Mouse (Mus musculus): ENCODE measurements around the gene Aqp8. TPM values are rescaled to one million over a fixed set of nuclear protein-coding genes. Genes with fewer than 3 reads are reported as not detected.

The Aqp8 gene
- polyA plus RNA-seq (2014; fragmentation: Nextera tagmentation; extraction: Ambion mirVana): 0.98 and 1.4 TPM in 2 replicates

DNA sequence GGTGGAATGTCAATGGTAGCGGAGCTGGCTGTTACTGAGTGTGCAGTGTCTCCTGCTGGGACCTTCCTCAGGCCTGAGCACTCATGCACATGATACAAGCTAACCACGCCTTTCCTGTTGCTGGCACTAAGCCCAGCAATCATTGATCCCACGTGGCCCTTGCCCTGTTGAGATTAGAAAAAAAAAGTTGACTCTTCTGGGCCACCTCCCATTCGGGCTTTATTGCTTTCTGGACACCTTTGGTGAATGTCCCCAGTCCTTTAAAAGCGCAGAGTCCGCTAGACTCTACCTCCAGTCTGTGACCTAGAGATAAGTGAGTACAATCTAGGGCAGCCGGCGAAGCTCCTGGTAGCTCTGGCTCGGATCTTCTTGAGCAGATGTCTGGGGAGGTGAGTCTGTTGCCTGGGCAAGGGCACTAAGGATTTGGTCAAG, at the start of gene Aqp8:
TSS of gene Aqp8 (plus strand) at position 222 of the 432 bp plus-strand sequence.
- Histone ChIP-seq H3K27ac (ENCODE audit: low read depth, low read length) (no peak within 1 kb of the TSS), H3K36me3 (ENCODE audit: control insufficient read depth, insufficient read depth, low read length) (no peaks in the 10 kb centered on the region), H3K9me3 (ENCODE audit: control insufficient read depth, low read length) (no peaks in the 10 kb centered on the region), H3K4me1 (replicated peaks; ENCODE audit: control insufficient read depth, insufficient read depth, low read length) (no peaks in the 10 kb centered on the region), H3K27me3 (ENCODE audit: control insufficient read depth, insufficient read depth, low read length) (no peaks in the 10 kb centered on the region), H3K9ac (ENCODE audit: low read depth, low read length) (no peak within 1 kb of the TSS), H3K4me2 (replicated peaks; ENCODE audit: low read depth, low read length) (no peak within 1 kb of the TSS), H3K4me3 (ENCODE audit: low read depth, low read length) (no peak within 1 kb of the TSS)
- ATAC-seq (ENCODE audit: low FRiP score) (no peak), DNase-seq (ENCODE audit: low spot score) (no peak)
- 88% methylated on average over 9 of the region's 9 CpGs for WGBS

DNA sequence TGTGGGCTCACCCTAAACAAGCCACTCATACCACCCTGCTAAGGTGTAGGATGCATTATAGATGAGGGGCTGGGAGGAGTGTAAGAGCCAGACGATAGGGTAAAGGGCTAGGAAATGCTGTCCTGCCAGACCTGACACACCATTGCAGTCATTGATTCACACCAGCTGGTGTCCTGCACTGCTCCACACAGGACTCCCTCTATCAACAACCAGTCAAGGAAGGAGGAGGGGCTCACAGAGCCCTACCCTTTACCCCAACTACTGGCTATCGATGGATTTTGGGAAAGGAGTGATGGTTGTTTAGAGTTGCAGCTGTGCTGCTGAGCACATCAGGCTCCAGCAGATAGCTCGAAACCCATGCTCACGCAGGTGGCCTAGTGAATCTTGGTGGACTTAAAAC, 45.3 kb upstream of the Aqp8 start:
- 85% methylated on average over 4 of the region's 4 CpGs for WGBS
- Histone ChIP-seq H3K9ac (ENCODE audit: low read depth, low read length) (no peak overlapping the region), H3K27me3 (ENCODE audit: control insufficient read depth, insufficient read depth, low read length) (no peaks in the 10 kb centered on the region), H3K4me3 (ENCODE audit: low read depth, low read length) (no peak overlapping the region), H3K9me3 (ENCODE audit: control insufficient read depth, low read length) (no peaks in the 10 kb centered on the region), H3K36me3 (ENCODE audit: control insufficient read depth, insufficient read depth, low read length) (no peaks in the 10 kb centered on the region), H3K27ac (ENCODE audit: low read depth, low read length) (no peak overlapping the region), H3K4me1 (replicated peaks; ENCODE audit: control insufficient read depth, insufficient read depth, low read length) (no peaks in the 10 kb centered on the region), H3K4me2 (replicated peaks; ENCODE audit: low read depth, low read length) (no peak overlapping the region)
- no peak for DNase-seq (ENCODE audit: low spot score)
- no peak for ATAC-seq (ENCODE audit: low FRiP score)

DNA sequence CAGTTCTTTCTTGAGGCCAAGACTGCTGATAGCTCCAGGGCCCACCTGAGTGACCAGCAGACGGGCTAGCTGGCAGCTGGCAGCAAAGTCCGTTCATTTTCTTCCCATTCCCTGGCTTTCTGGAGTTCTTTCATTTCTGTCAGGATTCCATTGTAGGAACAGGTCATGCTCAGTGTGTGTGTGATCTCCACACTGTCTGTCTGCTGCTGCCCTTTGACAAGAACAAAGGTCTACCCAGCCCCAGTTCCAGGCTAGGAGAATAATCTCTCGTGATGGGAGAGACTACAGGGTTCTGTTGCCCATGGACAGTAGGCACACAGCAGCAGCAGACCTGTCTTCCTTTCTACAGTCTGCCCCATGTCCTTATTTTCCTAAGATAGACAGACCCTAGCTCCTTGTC, 44.4 kb upstream of the Aqp8 start:
- Histone ChIP-seq H3K4me1 (replicated peaks; ENCODE audit: control insufficient read depth, insufficient read depth, low read length) (no peaks in the 10 kb centered on the region), H3K9ac (ENCODE audit: low read depth, low read length) (no peak overlapping the region), H3K4me3 (ENCODE audit: low read depth, low read length) (no peak overlapping the region), H3K27ac (ENCODE audit: low read depth, low read length) (no peak overlapping the region), H3K4me2 (replicated peaks; ENCODE audit: low read depth, low read length) (no peak overlapping the region), H3K36me3 (ENCODE audit: control insufficient read depth, insufficient read depth, low read length) (peaks cover 2% of the 10 kb centered on the region; the same call in 1 of the 2 replicates), H3K27me3 (ENCODE audit: control insufficient read depth, insufficient read depth, low read length) (no peaks in the 10 kb centered on the region), H3K9me3 (ENCODE audit: control insufficient read depth, low read length) (no peaks in the 10 kb centered on the region)
- WGBS: 91% methylated on average over 3 of the region's 3 CpGs
- ATAC-seq (ENCODE audit: low FRiP score): no peak
- DNase-seq (ENCODE audit: low spot score): no peak

DNA sequence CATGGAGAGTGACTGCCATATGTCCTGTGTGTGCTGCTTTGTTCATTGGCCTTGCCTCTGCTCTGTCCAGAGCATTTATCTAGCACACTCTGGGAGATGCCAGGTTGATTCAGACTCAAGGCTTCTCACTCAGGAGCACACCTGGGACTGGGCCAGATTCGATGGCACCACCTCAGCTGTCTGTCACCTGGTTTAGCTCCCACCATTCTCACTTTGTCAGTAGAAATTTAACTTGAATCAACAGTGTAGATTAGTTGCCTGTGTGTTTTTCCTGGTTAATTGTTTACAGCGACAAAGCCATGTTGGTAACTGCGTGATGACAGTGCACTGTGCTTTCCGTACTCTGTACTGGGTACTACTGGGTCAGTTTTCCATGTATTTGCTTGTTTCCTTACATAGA, 42.1 kb upstream of the Aqp8 start:
- Histone ChIP-seq H3K27me3 (ENCODE audit: control insufficient read depth, insufficient read depth, low read length) (no peaks in the 10 kb centered on the region), H3K36me3 (ENCODE audit: control insufficient read depth, insufficient read depth, low read length) (peaks cover 2% of the 10 kb centered on the region; the same call in 1 of the 2 replicates), H3K4me1 (replicated peaks; ENCODE audit: control insufficient read depth, insufficient read depth, low read length) (no peaks in the 10 kb centered on the region), H3K4me2 (replicated peaks; ENCODE audit: low read depth, low read length) (no peak overlapping the region), H3K9me3 (ENCODE audit: control insufficient read depth, low read length) (no peaks in the 10 kb centered on the region), H3K9ac (ENCODE audit: low read depth, low read length) (no peak overlapping the region), H3K4me3 (ENCODE audit: low read depth, low read length) (no peak overlapping the region), H3K27ac (ENCODE audit: low read depth, low read length) (no peak overlapping the region)
- DNase-seq (ENCODE audit: low spot score) (no peak), ATAC-seq (ENCODE audit: low FRiP score) (no peak)
- 94% methylated on average over 4 of the region's 4 CpGs for WGBS

DNA sequence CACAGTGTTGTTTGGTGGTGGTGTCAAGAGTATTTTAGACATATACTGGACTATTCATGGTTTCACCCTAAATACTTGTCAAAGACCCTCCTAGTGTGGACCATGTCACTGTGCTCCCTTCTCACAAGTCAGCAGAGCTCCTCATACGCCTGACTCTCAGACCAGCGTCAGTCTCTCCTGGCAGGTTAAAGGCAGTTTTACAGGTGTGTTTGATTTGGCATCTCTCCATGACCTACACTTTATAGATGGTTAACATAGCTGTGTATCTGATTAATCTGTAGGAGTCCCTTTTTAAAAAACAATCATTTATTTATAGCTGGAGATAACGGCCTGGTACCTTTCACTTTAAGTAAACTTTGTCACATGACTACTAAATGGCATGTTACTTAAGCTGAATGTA, 40.1 kb upstream of the Aqp8 start:
- ATAC-seq (ENCODE audit: low FRiP score): no peak
- Histone ChIP-seq H3K9me3 (ENCODE audit: control insufficient read depth, low read length) (no peaks in the 10 kb centered on the region), H3K27ac (ENCODE audit: low read depth, low read length) (no peak overlapping the region), H3K4me2 (replicated peaks; ENCODE audit: low read depth, low read length) (no peak overlapping the region), H3K4me3 (ENCODE audit: low read depth, low read length) (no peak overlapping the region), H3K27me3 (ENCODE audit: control insufficient read depth, insufficient read depth, low read length) (no peaks in the 10 kb centered on the region), H3K4me1 (replicated peaks; ENCODE audit: control insufficient read depth, insufficient read depth, low read length) (no peaks in the 10 kb centered on the region), H3K36me3 (ENCODE audit: control insufficient read depth, insufficient read depth, low read length) (peaks cover 2% of the 10 kb centered on the region; the same call in 1 of the 2 replicates), H3K9ac (ENCODE audit: low read depth, low read length) (no peak overlapping the region)
- no peak for DNase-seq (ENCODE audit: low spot score)
- 91% methylated on average over 3 of the region's 3 CpGs for WGBS

DNA sequence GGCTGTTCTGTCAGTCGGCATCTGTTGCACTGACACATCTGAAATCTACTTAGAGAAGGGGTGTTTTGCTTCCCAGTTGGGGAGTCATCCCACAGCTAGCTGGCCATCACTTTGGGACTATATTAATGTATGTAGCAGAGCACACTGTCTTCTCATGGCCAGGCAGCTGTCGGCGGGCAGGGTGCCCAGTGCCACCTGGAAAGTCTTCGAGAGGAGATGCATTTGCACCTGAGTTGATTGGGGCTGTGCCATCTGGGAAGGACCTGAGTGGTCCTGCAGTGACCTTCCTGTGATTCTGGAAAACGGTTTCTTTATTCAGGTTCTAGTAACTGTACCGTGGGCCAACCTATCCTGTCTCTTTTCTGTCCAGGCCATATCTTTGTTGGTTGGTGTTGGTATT, 37.8 kb upstream of the Aqp8 start:
- ATAC-seq (ENCODE audit: low FRiP score): no peak
- Histone ChIP-seq H3K36me3 (ENCODE audit: control insufficient read depth, insufficient read depth, low read length) (peaks cover 2% of the 10 kb centered on the region; the same call in 1 of the 2 replicates), H3K9me3 (ENCODE audit: control insufficient read depth, low read length) (no peaks in the 10 kb centered on the region), H3K4me3 (ENCODE audit: low read depth, low read length) (no peak overlapping the region), H3K27me3 (ENCODE audit: control insufficient read depth, insufficient read depth, low read length) (no peaks in the 10 kb centered on the region), H3K4me1 (replicated peaks; ENCODE audit: control insufficient read depth, insufficient read depth, low read length) (no peaks in the 10 kb centered on the region), H3K27ac (ENCODE audit: low read depth, low read length) (no peak overlapping the region), H3K9ac (ENCODE audit: low read depth, low read length) (no peak overlapping the region), H3K4me2 (replicated peaks; ENCODE audit: low read depth, low read length) (no peak overlapping the region)
- DNase-seq (ENCODE audit: low spot score): no peak
- 93% methylated on average over 6 of the region's 6 CpGs for WGBS

DNA sequence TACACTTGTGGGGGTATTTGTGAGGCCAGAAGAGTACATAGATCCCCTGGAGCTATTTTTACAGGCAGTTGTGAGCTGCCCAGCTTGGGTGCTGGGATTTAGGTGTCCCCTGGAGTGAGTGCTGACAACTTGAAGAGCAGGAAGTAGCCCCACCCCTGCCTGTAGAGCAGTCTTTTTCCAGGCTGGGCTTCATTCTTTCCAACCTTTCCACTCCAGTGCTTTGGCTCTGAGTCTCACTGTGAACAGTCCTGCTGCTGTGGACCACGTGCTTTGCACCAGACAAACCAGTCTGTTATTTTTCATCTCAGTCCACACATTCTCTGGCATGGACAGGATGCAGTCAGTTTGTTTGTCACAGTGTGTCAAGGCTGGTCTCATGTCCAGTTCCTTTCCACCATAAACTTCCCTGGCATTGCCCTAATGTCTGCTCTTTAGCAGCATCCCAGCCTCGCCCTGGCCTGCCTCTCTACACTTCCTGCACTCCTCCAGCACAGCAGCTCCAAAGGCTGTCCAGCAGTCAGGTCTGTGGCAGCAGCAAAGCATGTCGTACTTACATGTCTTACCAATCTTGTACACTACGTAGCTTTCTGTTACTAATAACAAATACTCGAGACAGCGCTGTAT, 36.8 kb upstream of the Aqp8 start:
- Histone ChIP-seq H3K27ac (ENCODE audit: low read depth, low read length) (no peak overlapping the region), H3K36me3 (ENCODE audit: control insufficient read depth, insufficient read depth, low read length) (peaks cover 2% of the 10 kb centered on the region; the same call in 1 of the 2 replicates), H3K4me3 (ENCODE audit: low read depth, low read length) (no peak overlapping the region), H3K4me2 (replicated peaks; ENCODE audit: low read depth, low read length) (no peak overlapping the region), H3K9me3 (ENCODE audit: control insufficient read depth, low read length) (no peaks in the 10 kb centered on the region), H3K27me3 (ENCODE audit: control insufficient read depth, insufficient read depth, low read length) (no peaks in the 10 kb centered on the region), H3K9ac (ENCODE audit: low read depth, low read length) (no peak overlapping the region), H3K4me1 (replicated peaks; ENCODE audit: control insufficient read depth, insufficient read depth, low read length) (no peaks in the 10 kb centered on the region)
- no peak for ATAC-seq (ENCODE audit: low FRiP score)
- 88% methylated on average over 6 of the region's 6 CpGs for WGBS
- DNase-seq (ENCODE audit: low spot score): no peak

DNA sequence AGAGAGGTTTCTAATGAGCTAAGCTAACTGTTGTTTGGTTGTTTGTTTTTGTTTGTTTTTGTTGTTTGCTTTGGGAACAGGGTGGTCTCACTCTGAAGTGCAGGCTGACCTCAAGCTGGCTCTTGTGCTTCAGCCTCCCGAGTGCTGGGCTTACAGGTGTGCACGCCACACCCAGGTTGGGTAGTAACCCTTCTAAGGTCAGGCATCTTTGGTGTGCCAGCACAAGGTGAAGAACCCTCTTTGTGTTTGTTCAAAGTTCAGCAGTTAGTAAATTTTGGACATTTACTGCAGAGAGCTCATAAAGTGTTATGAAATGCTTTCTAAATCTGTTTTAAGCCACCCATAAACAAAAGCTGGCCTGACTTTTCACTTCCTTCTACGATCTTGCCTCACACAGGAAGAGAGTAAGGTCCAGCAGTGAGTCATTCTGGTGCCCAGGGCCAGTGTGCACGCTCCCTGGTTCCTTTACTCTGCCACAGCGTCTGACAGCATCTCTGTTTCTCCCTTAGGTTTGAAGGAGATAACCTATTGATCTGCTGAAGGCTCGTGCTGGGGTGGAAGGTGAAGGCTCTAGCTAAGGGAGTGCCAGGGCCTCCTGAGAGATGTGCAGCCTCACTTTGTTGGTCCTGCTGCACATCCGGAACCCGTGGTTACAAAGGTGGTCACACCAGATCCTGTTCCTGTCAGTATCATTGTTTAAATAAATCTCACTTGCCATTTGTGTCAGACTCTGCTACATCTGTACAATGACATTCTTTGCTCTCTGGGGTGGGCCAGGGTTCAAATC, 32.3 kb upstream of the Aqp8 start:
- no peaks in the 10 kb centered on the region for H3K27me3 ChIP-seq (ENCODE audit: control insufficient read depth, insufficient read depth, low read length)
- H3K4me3 ChIP-seq (ENCODE audit: low read depth, low read length): no peak overlapping the region
- H3K27ac ChIP-seq (ENCODE audit: low read depth, low read length): no peak overlapping the region
- 88% methylated on average over 8 of the region's 8 CpGs for WGBS
- H3K9me3 ChIP-seq (ENCODE audit: control insufficient read depth, low read length): no peaks in the 10 kb centered on the region
- H3K9ac ChIP-seq (ENCODE audit: low read depth, low read length): no peak overlapping the region
- H3K36me3 ChIP-seq (ENCODE audit: control insufficient read depth, insufficient read depth, low read length): no peaks in the 10 kb centered on the region
- no peak overlapping the region for H3K4me2 ChIP-seq (replicated peaks; ENCODE audit: low read depth, low read length)
- H3K4me1 ChIP-seq (replicated peaks; ENCODE audit: control insufficient read depth, insufficient read depth, low read length): no peaks in the 10 kb centered on the region
- ATAC-seq (ENCODE audit: low FRiP score) (no peak), DNase-seq (ENCODE audit: low spot score) (no peak)

DNA sequence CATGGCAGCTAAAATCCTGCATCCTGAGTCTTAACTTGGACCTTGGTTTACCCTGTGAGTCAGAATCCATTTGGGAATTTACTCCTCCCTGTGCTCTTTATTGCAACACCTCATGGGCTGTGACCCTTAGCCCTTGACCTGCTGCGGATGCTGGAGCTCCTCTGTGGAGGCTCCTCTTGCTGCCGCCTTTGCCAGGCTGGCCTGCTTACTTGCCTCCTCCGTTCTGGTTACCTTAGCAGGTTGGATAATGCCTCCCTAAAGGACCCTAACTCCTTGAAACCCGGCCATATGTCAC, 31.7 kb upstream of the Aqp8 start:
- Histone ChIP-seq H3K36me3 (ENCODE audit: control insufficient read depth, insufficient read depth, low read length) (no peaks in the 10 kb centered on the region), H3K9me3 (ENCODE audit: control insufficient read depth, low read length) (no peaks in the 10 kb centered on the region), H3K4me1 (replicated peaks; ENCODE audit: control insufficient read depth, insufficient read depth, low read length) (no peaks in the 10 kb centered on the region), H3K9ac (ENCODE audit: low read depth, low read length) (no peak overlapping the region), H3K27me3 (ENCODE audit: control insufficient read depth, insufficient read depth, low read length) (no peaks in the 10 kb centered on the region), H3K4me2 (replicated peaks; ENCODE audit: low read depth, low read length) (no peak overlapping the region), H3K4me3 (ENCODE audit: low read depth, low read length) (no peak overlapping the region), H3K27ac (ENCODE audit: low read depth, low read length) (no peak overlapping the region)
- ATAC-seq (ENCODE audit: low FRiP score): no peak
- 86% methylated on average over 4 of the region's 4 CpGs for WGBS
- DNase-seq (ENCODE audit: low spot score): no peak
